Mouse (Mus musculus) forebrain, embryonic 11.5 days (tissue): ENCODE data around the gene Tbk1. TPM values are rescaled to one million over a fixed set of nuclear protein-coding genes. Genes with fewer than 3 reads are reported as not detected.

ENCODE experiments used
- ATAC-seq: fragments of 200-750 bp; cut with Nextera tagmentation; replicated peaks from 2 replicates; pipeline ENCODE4 v1.8.0; 2017; ENCODE audit warnings: moderate TSS enrichment; ENCODE audit not compliant: low FRiP score
- DNase-seq: peaks from one replicate; pipeline ENCODE4 v3.0.0-alpha.2; 2017; ENCODE audit warnings: low spot score
- H3K27ac ChIP-seq: fragments of 300-500 bp; sonication (generic); 2 replicates; pipeline ENCODE4 v1.5.1; 2014; ENCODE audit warnings: low read depth, low read length
- H3K27me3 ChIP-seq: fragments of 300-500 bp; sonication (generic); 2 replicates; pipeline ENCODE4 v1.6.1; 2014; ENCODE audit warnings: mild to moderate bottlenecking, low read length, mixed read lengths; ENCODE audit not compliant: control insufficient read depth, insufficient read depth
- H3K36me3 ChIP-seq: fragments of 300-500 bp; sonication (generic); 2 replicates; pipeline ENCODE4 v1.6.1; 2014; ENCODE audit warnings: mild to moderate bottlenecking, low read length, moderate library complexity, mixed read lengths; ENCODE audit not compliant: control insufficient read depth, insufficient read depth
- H3K4me1 ChIP-seq: fragments of 300-500 bp; sonication (generic); replicated peaks from 2 replicates; pipeline ENCODE4 v1.6.1; 2014; ENCODE audit warnings: low read length, mixed read lengths; ENCODE audit not compliant: control insufficient read depth, insufficient read depth
- H3K4me2 ChIP-seq: fragments of 300-500 bp; sonication (generic); 2 replicates; pipeline ENCODE4 v1.6.1; 2014; ENCODE audit warnings: low read depth, mild to moderate bottlenecking, low read length, moderate library complexity, mixed read lengths; ENCODE audit not compliant: severe bottlenecking
- H3K4me3 ChIP-seq: fragments of 300-500 bp; sonication (generic); 2 replicates; pipeline ENCODE4 v1.5.1; 2014; ENCODE audit warnings: low read depth, low read length
- H3K9ac ChIP-seq: fragments of 300-500 bp; sonication (generic); 2 replicates; pipeline ENCODE4 v1.6.1; 2014; ENCODE audit warnings: low read length
- H3K9me3 ChIP-seq: fragments of 300-500 bp; sonication (generic); 2 replicates; pipeline ENCODE4 v1.6.1; 2016; ENCODE audit warnings: low read length, mixed read lengths; ENCODE audit not compliant: control insufficient read depth
- WGBS: fragments of 180-500 bp; shearing (Covaris S2); extraction: QIAGEN DNeasy Blood & Tissue Kit; methylation state at CpG from one replicate; pipeline ENCODE4 v1.1.7; 2014; 5-methylcytosine and 5-hydroxymethylcytosine counted together
- polyA plus RNA-seq: library from polyadenylated mRNA; unstranded; fragments of >200 nt; fragmentation: Nextera tagmentation; extraction: Ambion mirVana; gene quantifications from 2 replicates; pipeline ENCODE4 v1.2.1, GENCODE M21; 2014

Gene Tbk1
- polyA plus RNA-seq, 1 experiment from 2014 or later, result 36.2 TPM

DNA sequence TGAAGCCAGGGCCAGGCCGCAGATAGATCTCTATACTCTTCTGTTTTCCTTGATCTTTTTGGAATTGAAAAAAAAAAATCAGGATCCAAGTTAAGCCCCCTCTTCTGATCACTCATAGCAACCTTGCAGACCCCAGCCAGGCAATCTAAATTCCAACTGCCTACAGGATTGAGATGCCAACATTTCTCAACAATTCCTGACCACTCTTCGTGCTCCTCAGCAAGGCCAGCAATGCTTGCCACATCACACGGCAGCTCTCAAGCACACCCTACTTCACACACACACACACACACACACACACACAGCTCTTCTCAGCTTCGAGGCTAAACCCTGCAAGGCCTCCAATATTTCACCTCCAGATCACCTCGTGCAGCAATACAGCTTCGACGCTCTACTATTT lies 37.1 kb upstream of the Tbk1 start:
- no peak overlapping the region for H3K4me2 ChIP-seq
- ATAC-seq (no peak), DNase-seq (no peak)
- peaks cover 3% of the 10 kb centered on the region; the same call in 1 of the 2 replicates for H3K4me1 ChIP-seq
- H3K27me3 ChIP-seq, result no peaks in the 10 kb centered on the region
- H3K9ac ChIP-seq, result no peak overlapping the region
- H3K4me3 ChIP-seq, result no peak overlapping the region
- H3K36me3 ChIP-seq, result peaks cover 4% of the 10 kb centered on the region
- WGBS, result 89% methylated on average over 7 of the region's 7 CpGs
- no peak overlapping the region for H3K27ac ChIP-seq
- H3K9me3 ChIP-seq, result no peaks in the 10 kb centered on the region

DNA sequence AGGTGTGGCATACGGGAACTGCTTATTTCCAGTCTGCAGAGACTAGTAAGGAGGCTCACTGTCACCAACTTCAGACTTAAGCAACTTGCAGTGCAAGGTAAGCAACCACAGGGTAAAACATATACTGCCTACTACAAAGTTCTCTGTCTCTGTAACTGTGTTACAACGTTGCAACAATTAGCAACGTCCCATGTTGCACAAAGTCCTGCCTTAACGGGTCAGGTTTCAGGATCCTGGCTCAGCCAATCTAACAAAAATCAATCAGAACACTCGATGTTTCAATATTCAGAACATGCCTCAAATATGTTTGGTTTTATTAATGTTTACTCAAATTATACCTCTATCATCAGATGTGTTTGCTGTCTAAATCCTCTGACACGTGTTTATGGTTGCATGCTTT lies 35.8 kb upstream of the Tbk1 start:
- Histone ChIP-seq H3K9ac (no peak overlapping the region), H3K27me3 (no peaks in the 10 kb centered on the region), H3K27ac (no peak overlapping the region), H3K9me3 (no peaks in the 10 kb centered on the region), H3K36me3 (peaks cover 4% of the 10 kb centered on the region), H3K4me3 (no peak overlapping the region), H3K4me2 (no peak overlapping the region), H3K4me1 (peaks cover 3% of the 10 kb centered on the region; the same call in 1 of the 2 replicates)
- no peak for ATAC-seq
- WGBS, result 93% methylated on average over 6 of the region's 6 CpGs
- DNase-seq, result no peak

DNA sequence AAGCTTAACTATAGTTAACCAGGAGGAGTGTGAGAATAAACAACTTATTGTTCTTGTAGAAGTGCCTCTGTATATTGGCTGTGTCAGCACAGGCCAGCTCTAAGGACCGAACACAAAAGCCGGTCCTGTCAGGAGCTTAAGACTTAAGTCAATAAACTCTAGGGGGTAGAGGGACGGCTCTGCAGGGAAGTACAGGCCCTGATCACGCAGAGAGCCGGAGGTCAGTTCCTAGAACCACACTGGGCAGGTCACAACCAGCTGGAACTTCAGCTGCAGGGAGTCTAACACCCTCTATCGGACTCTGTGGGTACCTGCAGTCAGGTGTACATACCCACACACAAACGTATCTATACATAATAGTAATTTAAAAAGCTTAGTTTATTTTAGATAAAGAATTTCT lies 29.3 kb upstream of the Tbk1 start:
- Histone ChIP-seq H3K27ac (no peak overlapping the region), H3K36me3 (peaks cover 9% of the 10 kb centered on the region; the same call in 1 of the 2 replicates), H3K27me3 (no peaks in the 10 kb centered on the region), H3K4me2 (no peak overlapping the region), H3K4me3 (no peak overlapping the region), H3K9ac (no peak overlapping the region), H3K4me1 (no peaks in the 10 kb centered on the region), H3K9me3 (no peaks in the 10 kb centered on the region)
- WGBS, result 44% methylated on average over 7 of the region's 7 CpGs
- DNase-seq, result no peak
- ATAC-seq, result no peak

DNA sequence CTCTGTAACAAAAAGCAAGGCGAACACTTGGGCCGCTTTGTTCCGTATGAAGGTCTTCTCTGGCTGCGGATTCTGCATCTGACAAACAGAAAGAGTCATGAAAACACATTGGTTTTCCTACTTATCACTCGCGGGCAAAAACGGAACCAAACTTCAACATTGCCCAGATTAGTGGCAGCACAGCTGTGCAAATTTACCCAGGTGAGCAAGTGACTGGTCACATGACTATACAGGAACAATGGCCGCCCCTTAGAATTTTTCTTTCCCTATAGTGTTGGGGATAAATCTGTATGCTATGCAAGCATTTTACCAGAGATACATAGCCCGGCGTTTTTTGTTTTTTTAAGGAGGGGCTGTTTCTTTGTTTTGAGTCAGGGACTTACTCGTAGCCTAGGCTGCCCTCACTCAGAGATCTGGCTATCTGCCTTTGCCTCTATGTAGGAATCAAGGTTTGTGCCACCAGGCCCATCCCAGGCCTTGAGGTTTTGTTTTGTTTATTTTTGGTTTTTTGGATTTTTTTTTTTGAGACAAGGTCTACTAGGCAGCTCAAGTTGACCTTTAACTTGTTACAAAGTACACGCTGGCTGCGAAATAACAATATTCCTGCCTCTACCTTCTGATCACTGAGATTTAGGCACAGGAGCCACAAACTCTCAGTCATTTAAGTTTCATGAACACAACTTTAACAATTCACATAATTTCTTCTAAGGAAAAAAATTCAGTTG lies 28.7 kb upstream of the Tbk1 start:
- no peaks in the 10 kb centered on the region for H3K4me1 ChIP-seq
- H3K27ac ChIP-seq, result no peak overlapping the region
- H3K4me2 ChIP-seq, result no peak overlapping the region
- H3K9me3 ChIP-seq, result no peaks in the 10 kb centered on the region
- H3K4me3 ChIP-seq, result no peak overlapping the region
- H3K36me3 ChIP-seq, result peaks cover 9% of the 10 kb centered on the region; the same call in 1 of the 2 replicates
- DNase-seq, result no peak
- no peak overlapping the region for H3K9ac ChIP-seq
- 95% methylated on average over 13 of the region's 13 CpGs for WGBS
- no peak for ATAC-seq
- no peaks in the 10 kb centered on the region for H3K27me3 ChIP-seq

DNA sequence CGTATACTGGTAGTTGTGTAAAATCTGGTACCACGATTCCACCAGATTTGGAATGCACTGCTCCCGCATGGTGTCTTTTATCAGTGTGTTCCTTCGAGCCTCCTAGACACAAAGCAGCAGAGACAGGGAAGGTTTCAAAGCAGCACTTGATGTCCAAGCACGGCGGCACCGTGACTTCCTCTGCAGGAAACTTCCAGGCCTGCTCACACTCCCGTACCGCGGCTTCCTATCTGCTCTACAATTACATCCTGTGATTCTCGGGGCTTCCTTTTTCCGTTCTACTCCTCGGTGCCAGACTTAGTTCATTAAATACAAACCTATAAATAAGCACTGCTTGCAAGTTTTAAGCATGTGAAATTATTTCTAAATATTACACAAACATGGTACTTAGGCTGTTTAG lies 27.0 kb upstream of the Tbk1 start:
- ATAC-seq, result no peak
- H3K36me3 ChIP-seq, result peaks cover 11% of the 10 kb centered on the region; the same call in 1 of the 2 replicates
- no peaks in the 10 kb centered on the region for H3K9me3 ChIP-seq
- H3K4me2 ChIP-seq, result no peak overlapping the region
- DNase-seq, result no peak
- no peak overlapping the region for H3K27ac ChIP-seq
- H3K9ac ChIP-seq, result no peak overlapping the region
- H3K4me3 ChIP-seq, result no peak overlapping the region
- no peaks in the 10 kb centered on the region for H3K27me3 ChIP-seq
- 98% methylated on average over 13 of the region's 13 CpGs for WGBS
- H3K4me1 ChIP-seq, result no peaks in the 10 kb centered on the region

DNA sequence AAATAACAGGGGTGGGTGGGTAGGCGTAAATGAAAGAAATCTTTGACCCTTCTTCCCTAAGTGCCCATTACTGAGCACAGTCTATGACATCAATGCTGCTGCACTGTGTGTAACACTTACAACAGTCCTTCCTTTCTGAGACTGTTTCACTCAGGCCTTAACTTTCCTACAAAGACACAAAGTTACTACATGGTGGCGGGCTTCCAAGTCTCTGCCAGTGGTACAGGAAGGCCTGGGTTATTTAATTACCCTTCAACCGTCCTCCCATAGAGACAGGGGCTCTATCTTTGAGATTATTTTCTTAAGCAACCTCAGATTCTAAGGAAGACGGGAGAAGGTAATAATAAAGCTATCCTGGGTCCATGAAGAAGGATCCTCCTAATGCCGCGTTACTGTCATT lies 25.9 kb upstream of the Tbk1 start:
- WGBS, result 96% methylated on average over 6 of the region's 6 CpGs
- Histone ChIP-seq H3K4me1 (no peaks in the 10 kb centered on the region), H3K4me3 (no peak overlapping the region), H3K27me3 (no peaks in the 10 kb centered on the region), H3K9ac (no peak overlapping the region), H3K27ac (no peak overlapping the region), H3K9me3 (no peaks in the 10 kb centered on the region), H3K4me2 (no peak overlapping the region), H3K36me3 (peaks cover 11% of the 10 kb centered on the region; the same call in 1 of the 2 replicates)
- ATAC-seq, result no peak
- DNase-seq, result no peak

DNA sequence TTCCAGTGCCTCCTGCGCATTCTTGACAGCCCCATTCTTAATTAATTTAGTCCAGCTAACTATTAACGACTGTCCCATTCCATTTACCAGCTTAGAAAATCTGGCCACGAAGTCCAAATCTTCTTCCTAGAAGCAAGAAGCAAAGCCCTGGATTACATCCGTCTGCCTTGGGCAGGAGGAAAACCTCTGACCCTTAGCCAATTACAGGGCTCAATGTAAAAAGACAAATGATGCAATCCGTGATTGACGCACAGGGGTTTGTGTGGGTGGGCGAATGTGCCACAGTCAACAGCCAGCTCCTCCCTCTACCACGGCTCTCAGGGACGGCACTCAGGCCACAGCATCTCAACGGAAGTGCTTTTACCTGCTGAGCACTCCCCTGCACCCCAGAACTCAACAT lies 25.0 kb upstream of the Tbk1 start:
- no peak overlapping the region for H3K4me3 ChIP-seq
- ATAC-seq (no peak), DNase-seq (no peak)
- H3K9ac ChIP-seq, result no peak overlapping the region
- no peaks in the 10 kb centered on the region for H3K27me3 ChIP-seq
- peaks cover 12% of the 10 kb centered on the region; the same call in 1 of the 2 replicates for H3K36me3 ChIP-seq
- H3K9me3 ChIP-seq, result no peaks in the 10 kb centered on the region
- no peaks in the 10 kb centered on the region for H3K4me1 ChIP-seq
- no peak overlapping the region for H3K27ac ChIP-seq
- 76% methylated on average over 9 of the region's 10 CpGs for WGBS
- no peak overlapping the region for H3K4me2 ChIP-seq

DNA sequence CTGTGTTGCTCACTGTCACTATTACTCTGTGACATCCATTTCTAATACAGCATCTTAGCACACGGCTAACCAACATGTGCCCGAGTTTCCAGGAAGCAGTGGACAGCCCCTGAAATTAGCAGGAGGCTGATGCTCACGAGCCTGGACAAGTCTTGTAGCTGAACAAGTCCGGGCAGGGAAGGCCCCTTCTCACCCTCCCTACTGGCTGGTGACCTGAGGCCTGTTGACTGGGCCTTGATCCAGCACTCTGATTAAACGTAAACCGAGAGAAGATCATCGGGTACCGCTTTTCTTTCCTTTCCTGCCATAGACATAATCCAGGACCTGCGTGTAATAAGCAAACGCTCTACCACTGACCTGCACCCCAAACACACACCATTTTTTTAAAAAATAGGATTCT lies 21.6 kb upstream of the Tbk1 start:
- no peak overlapping the region for H3K27ac ChIP-seq
- H3K4me2 ChIP-seq, result no peak overlapping the region
- no peaks in the 10 kb centered on the region for H3K9me3 ChIP-seq
- no peak overlapping the region for H3K4me3 ChIP-seq
- H3K4me1 ChIP-seq, result no peaks in the 10 kb centered on the region
- no peak overlapping the region for H3K9ac ChIP-seq
- DNase-seq, result no peak
- peaks cover 24% of the 10 kb centered on the region for H3K36me3 ChIP-seq
- no peak for ATAC-seq
- H3K27me3 ChIP-seq, result no peaks in the 10 kb centered on the region
- 91% methylated on average over 10 of the region's 10 CpGs for WGBS
